Mouse (Mus musculus) heart, postnatal 14 days (tissue): ENCODE measurements at regions not wholly inside any gene's neighbourhood (a gene's known extent, or its start where the extent isn't known, plus 50 kb on each side); places are given as distances from the start of the nearest gene placed in this dataset.

Source experiments
- DNase-seq, 2 experiments: peaks; one replicate each; pipeline ENCODE4 v3.0.0; 2021 to 2022
- intact Hi-C: fragments of 180-260 bp; cut with DNase I; formaldehyde crosslinking; loops from one replicate; pipeline ENCODE4 v1.15.1; 2025

DNA sequence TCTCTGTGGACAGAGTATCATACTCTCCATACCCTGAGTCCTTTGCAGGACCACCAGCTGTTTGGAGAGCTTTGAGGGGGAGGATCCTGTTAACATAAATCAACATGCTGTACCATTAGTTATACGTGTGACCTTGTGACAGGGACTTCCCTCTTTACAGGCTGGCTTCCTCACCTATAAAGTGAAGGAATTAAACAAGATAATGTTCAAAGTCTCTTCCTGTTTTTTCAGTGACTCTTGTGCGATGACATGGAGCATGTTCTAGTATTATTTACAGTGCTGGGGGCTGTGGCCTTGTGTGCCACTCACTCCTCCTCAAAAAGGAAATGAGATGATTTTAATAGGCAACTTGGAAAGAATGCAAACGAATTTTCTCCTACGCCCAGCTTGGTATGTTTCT, 182.1 kb upstream of the Meox2 start:
- intact Hi-C loops = no loop called here

DNA sequence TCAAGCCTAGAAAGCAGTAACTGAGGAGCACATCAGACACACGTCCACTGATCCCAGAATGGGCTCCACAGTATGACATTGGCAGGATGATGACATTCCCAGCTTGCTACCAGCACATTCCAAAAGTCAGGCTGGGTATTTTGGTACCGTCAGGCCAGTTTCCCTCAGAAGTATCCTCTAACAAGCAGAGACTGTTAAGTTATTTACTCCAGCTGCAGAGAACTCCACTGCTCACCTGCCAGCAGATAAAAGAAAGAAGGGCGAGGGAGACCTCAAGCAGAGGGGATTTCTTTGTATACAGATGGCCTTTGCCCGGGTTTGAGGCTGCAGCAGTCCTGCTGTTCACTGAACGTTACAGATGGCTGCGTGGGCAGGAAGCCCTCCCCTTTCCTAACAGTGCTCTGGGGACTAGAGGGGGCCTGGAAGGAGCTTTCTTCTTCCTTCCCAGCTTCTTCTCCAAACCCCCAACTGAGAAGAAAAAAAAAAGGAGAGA, 175.2 kb upstream of the Meox2 start:
- intact Hi-C loops = loop anchor here (5.0 kb wide), 1 partner anchor 79 kb away; no protein-coding TSS in a partner anchor
- peak; percentile 37 to 45 for DNase-seq

More for the DNA sequence above, 182.1 kb upstream of the Meox2 start:
- no peak for DNase-seq

DNA sequence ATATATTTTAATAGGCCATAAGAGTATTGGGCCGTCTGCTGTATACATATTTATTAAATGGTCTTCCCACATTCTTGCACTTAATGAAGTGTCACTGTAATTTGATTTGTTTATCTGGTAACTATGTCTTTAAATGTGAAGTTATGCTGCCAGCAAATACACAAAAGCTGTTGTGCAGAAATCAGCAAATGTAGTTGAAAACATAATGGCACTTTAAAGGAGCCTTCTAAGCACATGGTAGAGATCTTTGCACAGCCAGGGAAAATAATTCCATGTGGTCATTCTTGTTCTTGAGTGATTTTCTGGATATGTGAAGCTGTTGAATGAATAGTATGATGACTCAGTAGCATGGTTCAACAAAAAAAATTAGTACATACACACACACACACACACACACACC, 164.4 kb upstream of the Meox2 start:
- intact Hi-C loops = loop anchor here (2.0 kb wide), 1 partner anchor 25 kb away; no protein-coding TSS in a partner anchor
- no peak for DNase-seq

DNA sequence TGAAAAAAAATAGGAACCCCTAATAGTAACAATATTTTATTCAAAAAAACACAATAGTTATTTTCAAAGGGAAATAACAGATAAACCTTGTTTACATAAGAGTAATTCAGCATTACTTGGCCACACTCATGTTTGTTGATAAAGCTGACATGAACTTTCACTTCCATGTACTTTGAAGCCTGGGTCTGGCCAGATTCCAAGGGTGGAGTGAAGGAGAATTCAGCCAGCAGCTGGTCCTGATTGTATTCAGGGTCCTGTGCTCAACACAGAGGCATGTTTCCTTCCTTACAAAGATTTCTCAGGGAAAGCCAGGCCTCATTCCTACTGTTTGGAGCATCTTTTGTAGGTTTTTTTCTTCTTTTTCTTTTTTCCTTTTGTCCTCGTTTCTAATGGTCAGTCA, 162.4 kb upstream of the Meox2 start:
- peak; percentile 84 to 86 for DNase-seq
- intact Hi-C loops = loop anchor here (2.0 to 5.0 kb wide), 5 partner anchors 27 to 224 kb away; partner anchors contain the start of gene Meox2

DNA sequence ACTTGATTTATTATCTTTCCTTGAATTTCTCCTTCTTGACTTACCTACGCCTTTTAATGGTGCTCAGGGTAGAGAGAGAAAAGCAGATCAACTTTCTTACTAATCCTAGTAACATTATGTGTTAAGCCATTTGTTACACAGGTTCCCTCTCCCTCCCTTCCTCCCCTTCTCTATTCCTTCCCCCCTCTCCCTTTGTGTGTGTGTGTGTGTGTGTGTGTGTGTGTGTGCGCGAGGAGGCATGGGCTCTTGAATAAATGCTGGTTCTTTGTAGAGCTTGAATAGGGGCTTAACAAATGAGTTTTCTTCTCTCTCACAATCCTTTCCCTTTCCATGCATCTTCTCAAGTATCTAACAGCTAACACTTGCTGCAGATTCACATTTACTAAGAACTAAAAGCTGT, 160.4 kb upstream of the Meox2 start:
- no peak for DNase-seq
- intact Hi-C loops = loop anchor here (5.0 kb wide), 4 partner anchors 59 to 226 kb away; partner anchors contain the start of gene Meox2

DNA sequence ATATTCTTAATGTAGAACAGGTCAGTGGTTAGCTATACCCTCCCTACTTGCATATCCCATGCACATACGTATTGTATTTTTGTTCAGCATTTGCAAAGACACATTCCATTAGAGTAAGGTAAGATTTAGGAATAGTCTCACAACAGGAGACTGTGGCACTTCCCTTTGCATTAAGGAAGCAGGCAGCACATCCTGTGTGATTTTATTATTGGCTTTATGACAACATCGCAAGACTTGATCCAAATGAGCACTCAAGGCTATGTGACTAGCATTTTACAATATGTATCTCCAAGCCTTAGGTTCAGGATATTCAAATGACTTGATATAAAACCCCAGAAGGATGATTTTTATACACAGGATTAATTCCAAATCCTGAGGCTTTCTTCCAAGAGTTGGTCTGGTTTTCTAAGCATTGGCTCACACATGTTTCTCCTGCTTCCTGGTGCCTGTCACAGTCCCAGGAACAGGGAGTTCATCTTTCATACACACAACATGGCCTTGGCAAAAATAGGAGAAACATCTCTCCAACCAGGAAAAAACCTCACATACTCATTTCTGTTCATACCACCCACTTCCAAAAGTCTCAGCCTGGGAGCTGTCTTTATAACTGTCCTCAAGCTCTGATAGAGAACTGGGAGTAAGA, 159.1 kb upstream of the Meox2 start:
- no peak for DNase-seq
- intact Hi-C loops = loop anchor here (5.0 kb wide), 4 partner anchors 58 to 227 kb away; partner anchors contain the start of gene Meox2

DNA sequence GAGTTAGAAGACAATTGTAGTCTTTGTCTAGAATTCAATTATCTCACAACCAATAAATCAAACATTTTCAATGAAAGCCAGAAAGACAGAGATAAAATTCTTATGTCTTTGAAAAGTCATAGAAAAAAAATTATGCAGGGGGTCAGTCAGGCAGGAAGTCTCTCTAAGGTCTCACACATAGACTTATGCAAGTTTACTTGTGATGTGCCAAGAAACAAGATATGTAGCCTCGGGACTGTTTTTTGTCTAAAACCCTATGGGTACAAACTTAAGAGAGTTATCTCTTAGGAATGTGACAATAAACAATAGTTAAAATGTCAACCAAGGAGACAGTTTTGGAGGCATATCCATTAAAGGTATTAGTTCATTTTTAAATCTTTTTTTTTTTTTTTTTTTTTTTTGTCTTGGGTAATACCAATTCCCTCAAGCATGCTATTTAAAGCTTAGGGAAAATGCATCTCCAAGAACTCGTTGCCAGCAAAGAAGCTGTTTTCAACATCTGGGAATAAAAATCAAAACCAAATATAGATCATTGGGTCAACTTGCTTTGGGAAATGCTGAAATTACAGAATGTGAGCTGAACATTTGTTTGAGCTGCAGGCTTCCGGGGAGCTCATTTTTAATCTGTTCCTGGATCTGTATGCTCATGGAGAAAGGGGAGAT, 133.8 kb upstream of the Meox2 start:
- DNase-seq = no peak
- intact Hi-C loops = no loop called here

DNA sequence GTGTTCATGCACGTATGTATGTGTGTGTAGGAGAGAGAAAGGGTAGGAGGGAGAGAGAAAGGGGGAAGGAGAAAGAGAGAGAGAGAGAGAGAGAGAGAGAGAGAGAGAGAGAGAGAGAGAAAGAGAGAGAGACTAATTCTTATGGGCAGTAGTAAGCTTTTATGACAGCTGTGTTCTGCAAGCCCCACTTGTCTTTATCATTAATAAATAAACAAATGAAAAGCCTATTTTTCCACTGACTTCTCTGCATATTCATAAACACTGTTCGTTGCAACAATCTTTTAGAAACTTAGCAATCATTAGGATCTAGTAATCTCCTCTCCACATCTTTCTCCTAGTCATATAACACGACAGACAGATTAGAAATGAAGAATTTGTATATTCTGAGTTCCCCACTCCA, 131.2 kb upstream of the Meox2 start:
- DNase-seq = no peak
- intact Hi-C loops = no loop called here

DNA sequence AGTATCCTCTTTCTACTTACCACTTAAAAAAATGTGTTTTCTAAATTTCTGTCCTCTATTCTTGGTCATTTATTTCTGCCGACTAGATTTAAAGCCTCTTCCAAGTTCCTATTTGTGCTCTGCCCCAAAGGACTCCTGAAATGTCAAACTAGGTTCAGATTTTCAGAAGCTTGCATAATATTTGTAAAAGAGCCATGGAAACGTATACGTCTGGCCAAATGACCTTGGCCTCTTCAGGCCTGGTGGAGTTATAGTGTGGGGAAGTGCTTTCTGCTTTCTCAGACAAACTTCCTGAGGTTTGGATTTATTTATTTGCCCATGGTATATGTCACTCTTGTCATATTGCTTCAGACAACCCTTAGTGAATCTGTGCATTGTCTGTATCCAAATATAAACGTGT, 117.2 kb upstream of the Meox2 start:
- intact Hi-C loops = no loop called here
- DNase-seq = no peak

DNA sequence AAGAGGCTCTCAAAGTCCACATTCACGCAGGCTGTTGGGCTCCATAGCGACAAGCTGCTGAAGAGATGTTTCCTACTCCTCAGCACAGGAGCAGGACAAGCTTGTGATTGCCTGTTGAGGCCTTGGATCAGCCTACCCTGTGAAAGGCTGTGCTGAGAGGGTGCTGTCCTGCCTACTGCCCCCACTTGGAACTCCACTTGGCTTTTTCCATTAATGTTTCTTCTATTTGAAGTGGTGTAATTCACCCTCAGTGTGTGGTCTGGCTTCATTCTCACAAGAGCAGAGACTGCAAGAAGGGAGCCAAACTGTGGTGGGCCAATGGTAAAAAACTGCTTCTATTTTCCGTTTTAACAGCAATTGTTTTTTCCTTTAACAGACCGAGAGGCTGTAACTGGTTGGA, 116.4 kb upstream of the Meox2 start:
- intact Hi-C loops = no loop called here
- no peak for DNase-seq

DNA sequence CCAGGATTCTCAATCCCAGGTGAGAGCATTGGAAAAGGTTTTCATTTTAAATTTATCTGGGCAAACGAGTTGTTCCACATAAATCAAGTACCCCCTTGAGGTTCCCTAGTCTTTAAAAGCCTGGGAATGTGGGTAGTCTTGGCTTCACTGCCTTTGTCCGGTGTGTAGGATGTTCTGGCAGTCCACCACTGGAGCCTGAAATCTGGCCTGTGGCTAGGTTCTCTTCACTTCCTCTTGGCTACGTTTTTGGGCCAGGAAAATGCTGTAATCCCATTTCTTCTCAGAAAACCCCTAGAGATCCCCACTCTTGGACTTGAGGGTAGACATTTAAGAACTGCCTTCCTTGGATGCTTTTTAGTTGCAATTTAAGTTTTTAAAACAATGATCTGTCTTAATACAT, 106.9 kb upstream of the Meox2 start:
- DNase-seq = peak in 1 of 2 experiments; percentile 8
- intact Hi-C loops = no loop called here

DNA sequence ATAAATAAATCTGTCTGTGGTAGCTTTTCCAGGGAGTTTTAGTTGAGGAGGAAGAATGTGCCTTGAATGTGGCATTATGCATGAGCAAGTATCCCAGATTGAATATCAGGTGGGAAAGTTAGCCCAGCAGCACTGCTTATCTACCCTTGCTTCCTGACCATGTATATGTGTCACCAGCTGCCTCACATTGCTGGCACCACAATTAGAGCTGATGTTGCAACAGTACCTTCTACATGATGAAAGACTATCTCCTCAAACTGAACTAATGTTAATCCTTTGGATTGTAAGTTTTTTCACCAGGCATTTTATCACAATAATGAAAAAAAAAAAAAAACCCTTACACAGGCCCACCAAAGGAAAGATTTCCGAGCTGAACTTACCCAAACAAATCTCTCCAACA, 103.1 kb upstream of the Meox2 start:
- intact Hi-C loops = loop anchor here (5.0 kb wide), 1 partner anchor 58 kb away; no protein-coding TSS in a partner anchor
- no peak for DNase-seq

DNA sequence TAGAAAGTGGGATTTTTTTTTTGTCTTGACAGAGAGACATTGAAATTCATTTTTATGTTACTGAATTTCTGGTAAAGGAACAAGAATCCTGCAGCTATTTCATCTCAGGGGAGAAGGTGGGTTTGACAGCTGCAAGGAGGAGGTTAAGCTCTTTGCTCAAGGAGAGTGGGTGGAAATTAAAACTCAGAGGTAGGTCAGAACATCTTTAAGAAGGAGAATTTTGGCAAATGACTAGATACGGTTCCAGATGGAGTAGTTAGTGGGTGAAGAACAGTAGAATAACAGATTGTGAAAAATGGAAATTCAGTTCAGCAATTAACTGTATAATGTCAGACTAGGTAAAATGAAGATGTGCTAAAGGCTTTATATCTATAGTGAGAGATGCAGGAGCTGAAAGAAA, 98.0 kb upstream of the Meox2 start:
- intact Hi-C loops = loop anchor here (5.0 kb wide), 1 partner anchor 78 kb away; no protein-coding TSS in a partner anchor
- DNase-seq = no peak

DNA sequence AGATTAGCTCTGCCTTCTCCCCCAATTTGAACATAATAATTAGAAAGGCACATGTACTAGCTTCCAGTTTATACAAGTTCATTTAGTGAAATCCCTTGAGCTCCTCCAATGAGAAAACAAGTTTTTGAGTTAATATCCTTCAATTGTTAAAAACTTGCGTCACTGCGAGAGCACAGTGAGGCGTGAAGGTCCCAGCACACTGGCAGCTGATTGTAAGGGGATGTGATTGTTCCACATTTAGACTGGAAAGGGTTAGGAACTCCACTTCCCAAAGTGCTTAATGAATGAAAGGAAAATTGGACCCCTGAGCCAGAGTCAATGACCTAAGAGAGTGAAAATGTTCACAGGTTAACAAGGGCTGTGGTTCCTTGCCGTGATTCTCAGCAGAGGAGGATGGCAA, 93.9 kb upstream of the Meox2 start:
- intact Hi-C loops = loop anchor here (2.0 to 5.0 kb wide), 2 partner anchors 82 to 94 kb away; partner anchors contain the start of gene Meox2
- peak; percentile 10 to 22 for DNase-seq

DNA sequence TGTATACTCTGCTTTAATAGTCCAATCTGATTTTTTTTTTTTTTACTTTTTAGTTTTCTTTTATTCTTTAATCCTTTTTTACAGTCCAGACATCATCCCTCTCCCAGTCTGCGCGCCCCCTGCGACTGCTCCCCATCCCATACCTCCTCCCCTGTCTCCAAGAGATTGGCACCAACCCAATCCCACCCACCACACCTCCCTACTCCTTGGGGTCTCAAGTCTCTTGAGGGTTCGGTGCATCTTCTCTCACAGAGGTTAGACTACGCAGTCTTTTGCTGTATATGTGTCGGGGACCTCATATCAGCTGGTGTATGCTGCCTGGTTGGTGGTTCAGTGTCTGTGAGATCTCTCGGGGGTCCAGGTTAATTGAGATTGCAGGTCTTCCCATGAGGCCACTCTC, 93.4 kb upstream of the Meox2 start:
- peak in 1 of 2 experiments; percentile 2 for DNase-seq
- intact Hi-C loops = loop anchor here (2.0 to 5.0 kb wide), 4 partner anchors 37 to 298 kb away; partner anchors contain the start of gene Meox2

DNA sequence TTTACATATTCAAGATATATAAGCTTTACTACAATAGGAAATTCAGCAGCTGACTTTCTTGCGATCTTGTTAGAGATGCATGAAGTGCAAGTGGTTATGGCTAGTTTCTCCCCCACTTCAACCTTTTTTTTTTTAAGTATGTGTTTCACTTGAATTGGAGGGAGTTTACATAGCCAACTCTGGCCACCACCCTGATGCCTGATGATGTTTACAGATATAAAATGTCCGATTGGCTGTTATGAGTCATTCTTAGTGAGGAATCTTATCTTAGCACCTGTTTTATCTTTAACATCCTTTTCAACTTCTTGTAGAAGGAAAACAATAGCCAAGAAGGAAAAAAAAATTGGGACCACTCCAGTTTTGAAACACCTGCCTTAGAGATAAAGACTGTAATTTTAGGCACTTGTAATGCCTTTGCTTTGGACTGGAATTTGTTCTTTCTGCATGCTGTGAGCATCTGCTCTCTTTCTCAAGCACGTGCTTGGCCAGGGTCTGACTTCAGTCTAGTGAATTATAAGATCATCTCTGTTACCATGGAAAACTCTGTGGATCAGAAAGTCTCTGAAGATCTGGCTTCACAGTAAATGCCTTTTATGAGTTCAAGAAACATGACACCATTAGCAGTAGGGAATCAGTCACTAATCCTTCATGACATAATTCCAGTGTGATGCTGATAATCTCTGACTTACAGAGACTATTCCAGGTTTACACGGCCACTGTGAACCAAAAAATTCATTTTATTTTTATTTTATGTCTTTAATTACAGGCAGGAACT, 92.7 kb upstream of the Meox2 start:
- DNase-seq = peak; percentile 5 to 23
- intact Hi-C loops = loop anchor here (2.0 to 5.0 kb wide), 3 partner anchors 37 to 298 kb away; partner anchors contain the start of gene Meox2

DNA sequence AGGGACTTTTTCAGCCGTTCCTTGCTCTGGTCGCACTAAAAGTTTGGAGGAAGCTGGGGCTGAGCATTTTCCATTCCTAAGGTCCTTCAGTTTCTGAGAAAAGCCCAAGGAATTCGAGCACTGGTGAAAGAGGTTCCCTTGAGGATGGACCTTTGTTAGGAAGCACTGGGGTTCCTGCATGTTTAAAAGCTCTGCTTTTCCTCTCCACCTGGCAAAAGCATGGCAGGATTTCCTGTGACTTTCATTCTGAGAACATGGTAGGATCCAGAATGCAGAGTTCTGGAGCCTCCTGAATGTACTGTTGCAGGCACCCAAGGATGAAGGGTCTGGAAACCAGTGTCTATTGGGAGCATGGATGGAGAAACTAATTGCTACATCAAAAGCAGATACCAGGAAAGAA, 61.1 kb upstream of the Meox2 start:
- intact Hi-C loops = loop anchor here (5.0 kb wide), 1 partner anchor 100 kb away; no protein-coding TSS in a partner anchor
- peak in 1 of 2 experiments; percentile 7 for DNase-seq

DNA sequence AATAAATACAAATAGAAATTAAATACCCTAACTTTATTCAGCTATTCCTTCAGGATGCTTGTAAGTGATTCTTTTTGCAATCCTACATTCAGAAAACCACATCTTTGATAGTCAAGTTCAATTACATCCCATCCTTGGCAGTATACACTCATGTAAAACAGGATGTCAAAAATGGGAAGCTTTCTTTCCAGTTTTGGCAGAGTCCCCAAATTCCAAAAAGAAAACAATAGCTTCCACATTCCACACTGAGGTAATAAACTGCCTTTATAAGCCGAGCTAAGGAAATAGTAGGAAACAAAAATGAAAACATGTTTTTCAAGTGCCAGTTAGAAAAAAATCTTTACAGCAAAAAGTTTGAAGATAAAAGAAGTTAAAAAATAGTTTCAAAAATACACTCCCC, 57.7 kb upstream of the Meox2 start:
- intact Hi-C loops = loop anchor here (5.0 kb wide), 1 partner anchor 33 kb away; no protein-coding TSS in a partner anchor
- no peak for DNase-seq

DNA sequence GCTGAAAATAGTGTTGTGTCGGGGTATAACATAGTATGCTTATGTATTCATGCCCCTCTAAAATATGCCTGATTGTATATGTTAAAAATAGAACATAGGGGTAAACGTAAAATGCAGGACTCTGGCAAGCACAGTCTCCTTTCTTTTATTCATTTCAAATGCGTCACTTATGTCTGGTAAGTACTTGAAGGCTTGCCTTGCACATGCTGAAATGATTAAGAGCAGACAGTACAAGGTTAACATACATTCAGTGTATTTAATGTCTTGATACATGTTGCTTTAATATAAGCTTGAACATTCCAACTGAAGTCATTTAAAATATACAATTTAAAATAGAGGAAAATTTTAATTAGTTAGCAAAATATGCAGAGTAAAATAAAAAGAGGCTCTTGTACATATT, 50.9 kb upstream of the Meox2 start:
- DNase-seq = no peak
- intact Hi-C loops = no loop called here
